Mouse (Mus musculus) limb, embryonic 12.5 days (tissue): ENCODE measurements around the gene Rap1gds1. TPM values are rescaled to one million over a fixed set of nuclear protein-coding genes. Genes with fewer than 3 reads are reported as not detected.

Source experiments
- ATAC-seq: fragments of 200-750 bp; cut with Nextera tagmentation; 2 replicates; pipeline ENCODE4 v1.8.0; 2017; ENCODE audit warnings: low read depth, moderate TSS enrichment; ENCODE audit not compliant: insufficient number of reproducible peaks, insufficient read depth, low FRiP score, low TSS enrichment
- H3K27ac ChIP-seq: fragments of 300-500 bp; sonication (generic); 2 replicates; pipeline ENCODE4 v1.5.1; 2016; ENCODE audit warnings: mild to moderate bottlenecking, moderate library complexity
- H3K27me3 ChIP-seq: fragments of 300-500 bp; sonication (generic); 2 replicates; pipeline ENCODE4 v1.6.1; 2016; ENCODE audit warnings: mild to moderate bottlenecking, moderate library complexity
- H3K36me3 ChIP-seq: fragments of 300-500 bp; sonication (generic); 2 replicates; pipeline ENCODE4 v1.6.1; 2016; ENCODE audit warnings: mild to moderate bottlenecking, moderate library complexity
- H3K4me1 ChIP-seq: fragments of 300-500 bp; sonication (generic); replicated peaks from 2 replicates; pipeline ENCODE4 v1.6.1; 2016
- H3K4me2 ChIP-seq: fragments of 300-500 bp; sonication (generic); 2 replicates; pipeline ENCODE4 v1.6.1; 2016; ENCODE audit warnings: mild to moderate bottlenecking, moderate library complexity
- H3K4me3 ChIP-seq: fragments of 300-500 bp; sonication (generic); replicated peaks from 2 replicates; pipeline ENCODE4 v1.5.1; 2016; ENCODE audit warnings: mild to moderate bottlenecking
- H3K9ac ChIP-seq: fragments of 300-500 bp; sonication (generic); replicated peaks from 2 replicates; pipeline ENCODE4 v1.6.1; 2016; ENCODE audit warnings: mild to moderate bottlenecking, moderate library complexity
- H3K9me3 ChIP-seq: fragments of 300-500 bp; sonication (generic); 2 replicates; pipeline ENCODE4 v1.6.1; 2016; ENCODE audit warnings: mild to moderate bottlenecking, moderate library complexity
- WGBS: fragments of 180-500 bp; shearing (Covaris S2); methylation state at CpG from one replicate; pipeline ENCODE4 v1.1.7; 2016; 5-methylcytosine and 5-hydroxymethylcytosine counted together
- polyA plus RNA-seq: library from polyadenylated mRNA; unstranded; fragments of >200 nt; fragmentation: Nextera tagmentation; extraction: Ambion mirVana; gene quantifications from 2 replicates; pipeline ENCODE4 v1.2.1, GENCODE M21; 2016

Gene Rap1gds1
- polyA plus RNA-seq, 1 experiment from 2014 or later = 52.3 TPM

- no peak overlapping the region for H3K9ac ChIP-seq
- WGBS = 19% methylated on average over 17 of the region's 17 CpGs
- no peak overlapping the region for H3K4me2 ChIP-seq
- H3K4me3 ChIP-seq = no peak overlapping the region
- no peaks in the 10 kb centered on the region for H3K27me3 ChIP-seq
- 0 out of 2 replicates have a peak, but pooled peaks cover 6% of the 10 kb centered on the region for H3K36me3 ChIP-seq
- H3K9me3 ChIP-seq = no peaks in the 10 kb centered on the region
- H3K4me1 ChIP-seq = peaks cover 23% of the 10 kb centered on the region
- H3K27ac ChIP-seq = peak overlapping the region; percentile 68
- ATAC-seq = peak; percentile 69
Measured at GRCm38 (mm10) chr3:138906112-138906880, 168.7 kb downstream of the Rap1gds1 start.

DNA sequence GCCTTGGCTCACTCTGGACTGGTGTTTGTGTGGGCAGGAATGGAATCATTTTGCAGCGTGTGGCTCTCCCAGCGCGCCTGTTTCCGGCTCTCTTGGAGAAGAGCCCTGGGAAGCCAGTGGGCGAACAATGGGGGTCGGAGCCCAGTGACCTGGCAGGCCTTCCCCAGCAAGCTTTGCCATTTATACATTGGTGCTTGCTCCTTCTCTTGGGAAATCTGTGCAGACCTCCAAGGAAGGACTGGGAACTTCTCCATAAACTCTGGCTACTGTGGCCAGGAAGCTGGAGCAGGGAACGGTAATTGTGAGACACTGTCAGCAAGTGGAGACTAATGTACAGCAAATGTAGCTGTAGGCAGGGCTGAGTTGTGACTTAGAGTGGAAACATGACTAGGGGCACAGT lies 169.3 kb downstream of the Rap1gds1 start:
- Histone ChIP-seq H3K9me3 (no peaks in the 10 kb centered on the region), H3K27ac (peak overlapping the region; percentile 68), H3K9ac (no peak overlapping the region), H3K27me3 (no peaks in the 10 kb centered on the region), H3K36me3 (0 out of 2 replicates have a peak, but pooled peaks cover 6% of the 10 kb centered on the region), H3K4me1 (peaks cover 23% of the 10 kb centered on the region), H3K4me2 (no peak overlapping the region), H3K4me3 (no peak overlapping the region)
- WGBS = 59% methylated on average over 7 of the region's 7 CpGs
- ATAC-seq = no peak

DNA sequence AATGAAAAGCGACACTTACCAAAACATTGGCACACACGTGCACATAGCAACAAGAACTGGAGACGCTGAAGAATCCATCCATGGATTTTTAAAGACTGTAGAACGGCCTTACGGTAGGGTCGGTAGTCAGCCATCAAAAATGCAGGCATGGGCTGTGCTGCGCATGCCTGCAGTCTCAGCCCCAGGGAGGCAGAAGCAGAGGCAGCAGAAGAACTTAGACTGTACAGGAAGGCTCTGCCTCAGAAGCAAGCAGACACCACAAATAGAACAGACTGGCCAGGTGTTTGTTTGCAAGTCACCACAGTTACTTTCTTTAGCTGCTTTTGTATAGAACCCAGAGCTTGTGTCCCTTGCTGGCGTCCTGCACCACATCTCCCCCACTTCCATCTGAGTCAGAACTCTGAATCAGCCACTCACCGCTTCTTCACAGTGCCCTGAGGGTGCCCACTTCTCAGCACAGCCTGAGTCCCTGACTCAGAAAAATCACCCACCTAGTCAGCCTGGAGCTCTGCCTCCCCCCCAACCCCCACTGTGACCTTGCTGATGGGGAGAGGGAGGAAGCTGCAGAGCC lies 174.3 kb downstream of the Rap1gds1 start:
- H3K4me1 ChIP-seq = peaks cover 8% of the 10 kb centered on the region
- no peaks in the 10 kb centered on the region for H3K9me3 ChIP-seq
- no peak overlapping the region for H3K4me3 ChIP-seq
- H3K27me3 ChIP-seq = no peaks in the 10 kb centered on the region
- ATAC-seq = no peak
- H3K27ac ChIP-seq = no peak overlapping the region
- H3K9ac ChIP-seq = no peak overlapping the region
- 90% methylated on average over 9 of the region's 9 CpGs for whole genome bisulfite sequencing
- H3K36me3 ChIP-seq = peaks cover 36% of the 10 kb centered on the region
- H3K4me2 ChIP-seq = no peak overlapping the region

- Histone ChIP-seq H3K36me3 (peaks cover 36% of the 10 kb centered on the region), H3K4me3 (no peak overlapping the region), H3K4me1 (peaks cover 8% of the 10 kb centered on the region), H3K9me3 (no peaks in the 10 kb centered on the region), H3K4me2 (no peak overlapping the region), H3K27me3 (no peaks in the 10 kb centered on the region), H3K27ac (no peak overlapping the region), H3K9ac (no peak overlapping the region)
- ATAC-seq = no peak
- 94% methylated on average over 8 of the region's 8 CpGs for WGBS
Measured at GRCm38 (mm10) chr3:138898055-138898454, 176.9 kb downstream of the Rap1gds1 start.

DNA sequence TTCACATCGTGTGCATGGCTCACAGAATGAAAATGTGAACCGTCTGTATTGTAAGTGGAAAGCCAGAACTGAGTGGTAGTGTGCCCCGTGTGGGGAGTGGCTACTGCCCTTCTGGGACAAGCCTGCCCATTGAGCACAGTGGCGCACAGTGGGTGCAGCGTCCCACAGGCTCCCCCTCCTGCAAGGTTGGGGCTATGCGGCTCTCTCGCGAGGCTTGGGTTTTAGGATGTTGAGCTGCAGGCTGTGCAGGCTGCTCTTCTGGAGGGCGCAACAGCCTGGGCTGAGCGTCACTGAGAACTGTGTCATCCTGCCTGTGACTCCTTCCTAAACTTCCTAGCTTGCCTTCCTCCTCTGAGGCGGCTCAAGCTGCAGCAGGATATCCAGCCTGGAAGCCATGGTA lies 177.5 kb downstream of the Rap1gds1 start:
- ATAC-seq = no peak
- Histone ChIP-seq H3K4me1 (peaks cover 9% of the 10 kb centered on the region), H3K27ac (no peak overlapping the region), H3K9ac (no peak overlapping the region), H3K4me2 (no peak overlapping the region), H3K4me3 (no peak overlapping the region), H3K27me3 (no peaks in the 10 kb centered on the region), H3K36me3 (peaks cover 33% of the 10 kb centered on the region), H3K9me3 (no peaks in the 10 kb centered on the region)
- WGBS = 80% methylated on average over 11 of the region's 11 CpGs

- no peaks in the 10 kb centered on the region for H3K27me3 ChIP-seq
- WGBS = 25% methylated on average over 5 of the region's 5 CpGs
- no peak overlapping the region for H3K27ac ChIP-seq
- H3K36me3 ChIP-seq = peaks cover 18% of the 10 kb centered on the region
- H3K9ac ChIP-seq = no peak overlapping the region
- H3K4me2 ChIP-seq = no peak overlapping the region
- no peaks in the 10 kb centered on the region for H3K9me3 ChIP-seq
- no peak overlapping the region for H3K4me3 ChIP-seq
- no peak for ATAC-seq
- H3K4me1 ChIP-seq = peaks cover 16% of the 10 kb centered on the region
Measured at GRCm38 (mm10) chr3:138893520-138893919, 181.5 kb downstream of the Rap1gds1 start.

DNA sequence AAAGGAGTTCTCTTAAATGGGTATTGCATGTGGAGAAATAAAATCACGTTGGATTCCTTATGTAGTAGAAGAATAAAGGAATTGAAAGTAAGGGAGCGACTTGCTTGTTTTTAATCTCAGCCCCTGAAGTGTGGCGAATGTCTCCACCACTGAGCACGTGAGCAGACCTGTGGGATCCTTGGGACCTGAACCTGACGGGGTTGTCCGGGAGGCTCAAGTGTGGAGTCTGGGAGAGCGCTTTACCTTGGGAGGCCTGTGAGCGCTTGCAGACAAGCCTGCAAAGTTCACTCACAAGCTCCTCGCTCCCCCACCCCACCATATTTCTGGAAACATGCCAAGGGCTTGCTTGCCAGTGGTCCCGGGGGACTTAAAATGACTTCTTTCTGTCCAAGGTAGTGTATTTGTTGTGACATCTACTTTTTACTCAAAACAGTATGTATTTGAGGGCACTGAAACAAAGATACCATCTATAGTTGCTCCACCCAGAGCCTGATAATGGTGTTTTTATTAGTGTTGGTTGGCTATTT lies 185.2 kb downstream of the Rap1gds1 start:
- whole genome bisulfite sequencing = 71% methylated on average over 10 of the region's 10 CpGs

DNA sequence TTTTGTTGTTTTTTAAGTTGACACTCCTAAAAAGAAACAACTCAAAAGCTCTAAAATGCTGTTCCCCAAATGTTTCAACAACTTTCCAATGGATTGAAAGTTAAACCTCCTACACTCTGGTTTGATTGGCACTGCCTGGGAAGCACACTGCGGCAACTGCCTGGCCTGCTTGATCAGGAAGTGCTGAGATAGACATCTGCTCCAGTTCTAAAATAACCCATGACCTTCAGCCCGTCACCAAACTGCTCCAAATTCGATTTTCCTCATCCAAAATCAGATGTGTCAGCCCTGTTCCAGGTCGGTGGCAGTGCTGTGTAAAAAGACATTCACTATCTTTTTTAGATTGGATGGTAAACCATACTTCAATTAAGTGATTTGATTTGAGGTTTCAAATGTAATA lies 185.8 kb downstream of the Rap1gds1 start:
- WGBS = 66% methylated on average over 4 of the region's 4 CpGs
- H3K27me3 ChIP-seq = no peaks in the 10 kb centered on the region
- H3K4me2 ChIP-seq = no peak overlapping the region
- no peaks in the 10 kb centered on the region for H3K9me3 ChIP-seq
- no peak overlapping the region for H3K9ac ChIP-seq
- H3K4me3 ChIP-seq = no peak overlapping the region
- ATAC-seq = no peak
- H3K36me3 ChIP-seq = no peaks in the 10 kb centered on the region
- H3K27ac ChIP-seq = no peak overlapping the region
- peaks cover 16% of the 10 kb centered on the region for H3K4me1 ChIP-seq

More for the DNA sequence above, 185.2 kb downstream of the Rap1gds1 start:
- no peaks in the 10 kb centered on the region for H3K9me3 ChIP-seq
- no peak overlapping the region for H3K9ac ChIP-seq
- H3K4me2 ChIP-seq = no peak overlapping the region
- H3K27ac ChIP-seq = no peak overlapping the region
- H3K27me3 ChIP-seq = no peaks in the 10 kb centered on the region
- H3K4me1 ChIP-seq = peaks cover 16% of the 10 kb centered on the region
- no peaks in the 10 kb centered on the region for H3K36me3 ChIP-seq
- no peak for ATAC-seq
- no peak overlapping the region for H3K4me3 ChIP-seq

DNA sequence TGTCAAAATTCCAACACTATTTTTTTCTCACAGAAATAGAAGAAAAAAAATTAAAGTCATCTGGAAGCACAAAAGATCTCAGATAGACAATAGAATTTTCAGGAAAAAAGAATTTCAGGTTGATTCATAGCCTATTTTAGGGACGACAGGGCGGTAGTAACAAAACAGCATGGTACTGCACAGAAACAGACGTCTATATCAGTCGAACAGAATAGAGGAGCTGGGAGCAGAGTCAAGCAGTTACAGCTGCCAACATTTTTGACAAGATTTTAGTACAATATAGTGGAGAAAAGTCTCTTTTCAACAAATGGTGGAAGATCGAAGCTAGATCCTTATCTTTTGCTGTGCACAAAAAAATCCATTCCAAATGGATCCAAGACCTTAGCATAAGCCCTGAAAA lies 188.9 kb downstream of the Rap1gds1 start:
- Histone ChIP-seq H3K4me2 (no peak overlapping the region), H3K9me3 (no peaks in the 10 kb centered on the region), H3K36me3 (no peaks in the 10 kb centered on the region), H3K27me3 (no peaks in the 10 kb centered on the region), H3K4me3 (no peak overlapping the region), H3K9ac (no peak overlapping the region), H3K27ac (no peak overlapping the region), H3K4me1 (peaks cover 8% of the 10 kb centered on the region)
- 87% methylated on average over 5 of the region's 5 CpGs for WGBS
- ATAC-seq = no peak

DNA sequence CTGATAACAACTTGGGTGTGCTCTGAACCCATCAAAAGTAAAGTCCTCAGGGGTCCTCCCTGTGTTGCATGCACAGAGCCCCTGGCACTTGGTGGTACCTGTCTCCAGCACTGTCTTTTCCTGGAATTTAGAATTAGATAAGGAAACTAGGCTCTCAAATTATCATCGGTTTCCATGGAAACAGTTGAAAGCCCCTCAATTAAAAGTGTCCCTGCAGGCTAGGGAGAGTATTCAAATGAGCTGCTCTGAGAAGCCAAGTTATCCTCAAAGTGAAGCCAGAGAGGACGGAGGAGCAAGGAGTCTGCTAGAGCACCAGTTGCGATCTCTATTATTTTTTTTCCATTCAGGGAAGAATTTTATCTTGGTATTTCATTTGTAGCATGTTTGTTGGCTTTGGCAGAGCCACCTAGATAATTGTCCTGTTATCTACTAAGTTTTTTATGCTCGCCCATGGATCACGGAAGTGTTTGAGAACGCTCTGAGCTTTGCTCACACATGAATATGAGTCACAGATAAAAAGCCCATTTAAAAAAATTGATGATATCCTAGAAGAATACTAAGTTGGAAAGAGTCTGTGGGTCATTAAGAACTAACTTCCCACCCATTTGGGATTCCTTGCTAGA lies 193.2 kb downstream of the Rap1gds1 start:
- Histone ChIP-seq H3K9me3 (no peaks in the 10 kb centered on the region), H3K36me3 (no peaks in the 10 kb centered on the region)

DNA sequence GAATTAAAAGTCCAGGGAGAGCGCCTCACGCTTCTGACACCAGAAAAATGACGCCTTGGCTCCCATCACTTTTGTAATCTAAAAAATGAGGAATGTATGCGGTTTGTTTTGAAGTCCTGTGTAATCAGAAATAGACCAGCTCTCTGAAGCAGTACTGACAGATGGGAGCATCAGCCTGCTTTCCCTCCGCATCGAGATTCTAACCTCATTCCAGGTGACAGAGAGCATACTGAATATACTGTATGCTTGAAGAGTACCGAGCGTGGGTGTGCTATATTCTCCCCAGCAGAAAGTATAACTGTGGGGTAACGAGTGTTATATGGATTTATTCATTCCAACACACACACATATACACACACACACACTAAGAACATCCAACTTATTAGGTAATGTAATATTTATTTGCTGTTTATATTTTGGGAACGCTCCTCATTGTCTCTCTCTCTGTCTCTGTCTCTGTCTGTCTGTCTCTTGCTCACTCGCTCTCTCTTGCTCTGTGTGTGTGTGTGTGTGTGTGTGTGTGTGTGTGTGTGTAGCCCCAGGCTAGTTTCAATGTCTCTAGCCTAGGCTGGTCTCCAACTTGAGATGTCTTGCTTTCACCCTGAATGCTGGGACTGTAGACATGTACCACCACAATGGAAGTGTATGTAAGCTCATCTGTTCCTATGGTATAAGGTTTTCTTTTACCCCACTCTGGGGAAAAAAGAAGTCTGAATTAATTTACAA lies 193.8 kb downstream of the Rap1gds1 start:
- WGBS = 88% methylated on average over 11 of the region's 11 CpGs
- no peaks in the 10 kb centered on the region for H3K9me3 ChIP-seq
- no peak for ATAC-seq
- H3K27ac ChIP-seq = no peak overlapping the region
- H3K4me1 ChIP-seq = peaks cover 15% of the 10 kb centered on the region; the same call in 1 of the 2 replicates
- no peak overlapping the region for H3K4me2 ChIP-seq
- no peak overlapping the region for H3K9ac ChIP-seq
- H3K4me3 ChIP-seq = no peak overlapping the region
- no peaks in the 10 kb centered on the region for H3K27me3 ChIP-seq
- H3K36me3 ChIP-seq = no peaks in the 10 kb centered on the region

More for the DNA sequence above, 193.2 kb downstream of the Rap1gds1 start:
- H3K4me3 ChIP-seq = no peak overlapping the region
- no peaks in the 10 kb centered on the region for H3K27me3 ChIP-seq
- no peak overlapping the region for H3K4me2 ChIP-seq
- ATAC-seq = no peak
- WGBS = 90% methylated on average over 6 of the region's 6 CpGs
- peaks cover 15% of the 10 kb centered on the region; the same call in 1 of the 2 replicates for H3K4me1 ChIP-seq
- H3K9ac ChIP-seq = no peak overlapping the region
- H3K27ac ChIP-seq = no peak overlapping the region
